Mouse (Mus musculus) frontal cortex, postnatal 10 days (tissue): Measurements from ENCODE around the gene Ern1.

ENCODE experiments used
- DNase-seq, 2 experiments: peaks; one replicate each; pipeline ENCODE4 v3.0.0; 2022; ENCODE audit warnings: low spot score in 2 of 2, mixed read lengths in 1 of 2

Gene Ern1

GRCm38 (mm10) chr11:106344910-106345309, 142.7 kb downstream of the Ern1 start:
- DNase-seq, result no peak
